Mouse (Mus musculus) kidney, embryonic 16.5 days (tissue): ENCODE data around the gene BC051665. TPM values are rescaled to one million over a fixed set of nuclear protein-coding genes. Genes with fewer than 3 reads are reported as not detected.

Experiments
- ATAC-seq: fragments of 200-750 bp; cut with Nextera tagmentation; 2 replicates; pipeline ENCODE4 v1.8.0; 2017; ENCODE audit warnings: moderate TSS enrichment; ENCODE audit not compliant: low FRiP score, low TSS enrichment
- H3K27ac ChIP-seq: fragments of 300-500 bp; sonication (generic); 2 replicates; pipeline ENCODE4 v1.5.1; 2014; ENCODE audit warnings: low read length
- H3K27me3 ChIP-seq: fragments of 300-500 bp; sonication (generic); 2 replicates; pipeline ENCODE4 v1.6.1; 2014; ENCODE audit warnings: low read length, control low read depth, mixed read lengths; ENCODE audit not compliant: insufficient read depth
- H3K36me3 ChIP-seq: fragments of 300-500 bp; sonication (generic); 2 replicates; pipeline ENCODE4 v1.6.1; 2014; ENCODE audit warnings: low read length, control low read depth, mixed read lengths; ENCODE audit not compliant: insufficient read depth
- H3K4me1 ChIP-seq: fragments of 300-500 bp; sonication (generic); 2 replicates; pipeline ENCODE4 v1.6.1; 2014; ENCODE audit warnings: low read length, control low read depth, mixed read lengths; ENCODE audit not compliant: insufficient read depth
- H3K4me2 ChIP-seq: fragments of 300-500 bp; sonication (generic); replicated peaks from 2 replicates; pipeline ENCODE4 v1.6.1; 2014; ENCODE audit warnings: low read depth, low read length
- H3K4me3 ChIP-seq: fragments of 300-500 bp; sonication (generic); 2 replicates; pipeline ENCODE4 v1.5.1; 2014; ENCODE audit warnings: mild to moderate bottlenecking, low read length
- H3K9ac ChIP-seq: fragments of 300-500 bp; sonication (generic); replicated peaks from 2 replicates; pipeline ENCODE4 v1.6.1; 2014; ENCODE audit warnings: low read length
- H3K9me3 ChIP-seq: fragments of 300-500 bp; sonication (generic); 2 replicates; pipeline ENCODE4 v1.6.1; 2016; ENCODE audit warnings: low read length, control low read depth
- WGBS: fragments of 180-500 bp; shearing (Covaris S2); extraction: QIAGEN DNeasy Blood & Tissue Kit; methylation state at CpG from one replicate; pipeline ENCODE4 v1.1.7; 2014; 5-methylcytosine and 5-hydroxymethylcytosine counted together
- polyA plus RNA-seq: library from polyadenylated mRNA; unstranded; fragments of >200 nt; fragmentation: Nextera tagmentation; extraction: Ambion mirVana; gene quantifications from 2 replicates; pipeline ENCODE4 v1.2.1, GENCODE M21; 2015

BC051665 gene
- polyA plus RNA-seq, 1 experiment from 2014 or later = not detected

- Histone ChIP-seq H3K9ac (no peak overlapping the region), H3K9me3 (no peaks in the 10 kb centered on the region), H3K4me2 (no peak overlapping the region), H3K27me3 (no peaks in the 10 kb centered on the region), H3K4me1 (peaks cover 26% of the 10 kb centered on the region), H3K4me3 (no peak overlapping the region), H3K36me3 (peaks cover 6% of the 10 kb centered on the region; the same call in 1 of the 2 replicates), H3K27ac (peak overlapping the region; percentile 89)
- peak; percentile 79 for ATAC-seq
- 60% methylated on average over 13 of the region's 13 CpGs for WGBS
Observed at GRCm38 (mm10) chr13:60736421-60737105, 49.6 kb downstream of the BC051665 start.

- Histone ChIP-seq H3K4me1 (peaks cover 26% of the 10 kb centered on the region), H3K4me2 (no peak overlapping the region), H3K27ac (peak overlapping the region; percentile 89), H3K36me3 (peaks cover 11% of the 10 kb centered on the region), H3K4me3 (no peak overlapping the region), H3K9ac (no peak overlapping the region), H3K27me3 (no peaks in the 10 kb centered on the region), H3K9me3 (no peaks in the 10 kb centered on the region)
- ATAC-seq = no peak
- 64% methylated on average over 9 of the region's 9 CpGs for WGBS
Observed at GRCm38 (mm10) chr13:60735306-60735705, 50.9 kb downstream of the BC051665 start.

Other genes with a start within 250 kb of the BC051665 start
- gene Dapk1, start 184.4 kb downstream of the BC051665 start, polyA plus RNA-seq = 25.3 and 26.5 TPM in 2 replicates
- not detected in 2 replicates for gene Ctsll3, start 16.5 kb upstream of the BC051665 start, polyA plus RNA-seq
- 0.14 and 0.44 TPM in 2 replicates for gene 4930486L24Rik, start 78.1 kb upstream of the BC051665 start, polyA plus RNA-seq
- 0.71 TPM in 1 of 2 replicates, not detected in the other for gene Gm49392, start 110.5 kb upstream of the BC051665 start, polyA plus RNA-seq
- gene Ctla2b, start 111.1 kb upstream of the BC051665 start, polyA plus RNA-seq = 4.5 and 4.6 TPM in 2 replicates
- gene Tpbpb, start 118.5 kb upstream of the BC051665 start, polyA plus RNA-seq = not detected in 2 replicates
- not detected in 2 replicates for gene Gm49393, start 149.2 kb upstream of the BC051665 start, polyA plus RNA-seq
- gene Gm49391, start 150.2 kb upstream of the BC051665 start, polyA plus RNA-seq = 1.6 and 1.7 TPM in 2 replicates
- gene Ctla2a, start 150.3 kb upstream of the BC051665 start, polyA plus RNA-seq = 29.9 and 31.0 TPM in 2 replicates
- not detected in 2 replicates for gene Tpbpa, start 155.6 kb upstream of the BC051665 start, polyA plus RNA-seq
- not detected in 2 replicates for gene Ctsj, start 219.6 kb upstream of the BC051665 start, polyA plus RNA-seq